Mouse (Mus musculus) stomach, postnatal 0 days (tissue): ENCODE data around the gene Anp32a.

Experiments used
- CTCF ChIP-seq: IDR thresholded peaks from 2 replicates; pipeline ENCODE4 v1.5.1; 2016; ENCODE audit warnings: antibody characterized with exemption, low read depth, mild to moderate bottlenecking, moderate library complexity
- EP300 ChIP-seq: optimal IDR thresholded peaks from 2 replicates; pipeline ENCODE3; 2016; ENCODE audit warnings: antibody characterized with exemption

- TF ChIP-seq CTCF (no peak), EP300 (no peak)
Observed at GRCm38 (mm10) chr9:62427010-62427409, 85.9 kb downstream of the Anp32a start.
